Mouse (Mus musculus) CD4-positive helper T cell, adult 2 months (primary cell): Measurements from ENCODE around the gene Srsf4.

ENCODE experiments used
- DNase-seq: peaks from one replicate; pipeline ENCODE4 v3.0.0-alpha.2; 2012; ENCODE audit warnings: low read depth, missing footprints, low spot score

The Srsf4 gene

DNA sequence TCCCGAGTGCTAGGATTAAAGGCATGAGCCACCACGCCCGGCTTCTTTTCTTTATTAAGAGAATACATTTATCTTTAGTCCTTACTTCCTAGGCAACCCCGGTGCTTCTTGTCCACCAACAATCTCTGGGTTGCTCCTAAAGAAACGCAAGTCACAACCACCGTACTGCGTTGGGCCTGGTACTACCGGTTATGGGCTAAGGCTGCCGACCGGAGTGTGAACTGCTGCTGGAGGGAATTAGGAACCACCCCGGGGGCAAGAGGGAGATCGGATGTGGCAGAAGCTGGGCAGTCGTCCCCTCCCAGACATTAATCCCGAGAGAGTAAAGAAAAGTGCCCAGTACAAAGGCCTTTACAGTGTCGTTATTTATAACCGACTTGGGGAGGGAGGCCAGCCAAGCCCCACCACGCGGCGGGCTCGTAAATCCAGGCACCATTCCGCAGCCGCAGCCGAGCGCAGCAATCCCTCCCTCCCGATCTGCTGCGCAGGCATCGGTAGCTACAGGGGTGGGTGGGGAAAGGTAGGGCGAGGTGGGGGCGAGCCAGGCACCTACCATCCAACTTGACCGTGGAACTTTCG, 41.6 kb downstream of the Srsf4 start:
- no peak for DNase-seq

DNA sequence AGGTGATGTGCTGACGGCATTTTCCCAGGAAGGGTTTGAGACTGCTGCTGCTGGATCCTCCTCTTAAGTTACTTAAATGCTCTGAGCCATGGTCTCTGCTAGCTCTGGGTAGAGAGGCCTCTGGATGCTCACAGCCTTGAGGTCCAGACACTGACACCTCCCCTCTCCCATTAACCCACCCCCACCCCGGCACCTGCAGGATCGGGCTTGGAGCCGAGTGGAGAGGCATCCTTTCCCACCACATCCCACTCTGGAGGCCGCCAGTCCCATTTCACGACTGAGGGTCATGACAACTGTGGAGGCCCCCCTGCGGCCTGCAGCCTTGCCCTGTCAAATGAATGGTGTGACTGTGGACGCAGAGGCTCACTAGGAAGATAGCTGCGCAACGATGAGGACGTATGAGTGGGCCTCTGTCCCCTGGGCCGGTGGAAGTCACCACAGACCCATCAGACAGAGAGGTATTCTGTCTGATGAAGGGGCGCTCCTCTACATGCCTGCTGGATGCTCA, 42.5 kb downstream of the Srsf4 start:
- no peak for DNase-seq

DNA sequence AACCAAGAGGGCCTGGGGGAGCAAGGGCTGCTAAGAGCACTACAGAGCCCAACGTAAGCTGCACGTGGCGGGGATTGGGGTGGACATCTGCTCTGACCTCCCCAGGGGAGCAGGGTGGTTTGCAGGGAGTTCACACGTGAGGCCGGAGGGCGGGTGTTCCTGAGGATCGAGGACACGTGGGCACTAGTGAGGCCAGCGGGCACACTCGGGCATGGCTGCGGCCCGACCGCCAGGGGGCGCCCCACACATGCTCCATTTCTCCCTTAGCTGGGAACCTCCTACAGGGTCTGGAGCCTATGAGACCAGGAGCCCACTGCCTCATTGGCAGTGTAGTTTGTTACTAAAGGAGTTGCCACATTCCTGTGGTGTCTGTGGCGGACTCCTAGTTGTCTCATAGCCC, 43.0 kb downstream of the Srsf4 start:
- DNase-seq = peak; percentile 67

DNA sequence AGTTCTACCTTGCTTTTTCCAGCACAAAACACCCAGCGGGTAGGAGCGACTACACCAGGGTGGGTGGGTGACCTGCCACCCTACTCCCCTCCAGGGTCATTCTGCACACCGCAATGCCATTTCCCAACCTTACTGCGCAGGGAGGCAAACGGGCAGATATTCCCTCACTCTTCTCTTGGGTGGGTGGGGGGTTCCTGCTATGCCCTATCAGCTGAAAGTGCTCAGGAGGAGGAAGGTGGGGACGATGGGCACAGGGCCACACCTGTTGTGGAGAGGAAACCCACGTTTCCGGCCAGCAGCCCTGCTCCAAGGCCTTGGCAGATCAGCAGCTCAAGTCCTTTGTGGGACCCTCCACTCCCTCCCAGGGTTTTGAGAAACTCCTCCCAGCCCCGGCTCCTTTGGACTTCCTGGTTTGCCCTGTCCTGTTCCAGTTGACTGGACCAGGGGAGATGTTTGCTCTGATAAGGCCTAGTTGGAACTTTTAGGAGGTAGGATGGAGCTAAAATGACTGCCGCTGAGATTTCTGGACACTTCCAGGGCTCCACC, 43.7 kb downstream of the Srsf4 start:
- DNase-seq = no peak

DNA sequence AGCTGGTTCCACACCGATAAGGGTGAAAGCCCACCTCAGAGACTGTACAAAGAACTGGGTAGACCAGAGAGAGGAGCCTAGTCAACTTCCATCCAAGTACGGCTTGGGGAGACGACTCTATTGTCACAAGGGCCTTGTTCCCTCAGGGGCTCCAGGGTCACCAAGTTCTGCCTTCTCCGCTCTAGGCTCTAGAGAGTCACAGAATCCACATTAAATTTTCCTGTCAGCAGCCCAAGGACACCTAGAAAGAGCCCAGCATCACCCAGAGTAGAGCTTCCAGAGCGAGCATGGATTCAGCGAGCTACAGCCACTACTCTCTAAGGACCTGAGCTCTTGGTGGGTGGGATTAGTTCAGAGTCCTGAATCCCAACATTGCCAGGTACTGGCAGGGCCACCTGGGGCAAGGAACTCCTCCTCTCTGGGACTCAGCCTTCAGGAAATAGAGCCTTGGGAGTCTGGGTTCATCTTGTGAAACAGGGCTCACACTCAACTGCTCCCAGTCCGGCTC, 44.7 kb downstream of the Srsf4 start:
- no peak for DNase-seq

DNA sequence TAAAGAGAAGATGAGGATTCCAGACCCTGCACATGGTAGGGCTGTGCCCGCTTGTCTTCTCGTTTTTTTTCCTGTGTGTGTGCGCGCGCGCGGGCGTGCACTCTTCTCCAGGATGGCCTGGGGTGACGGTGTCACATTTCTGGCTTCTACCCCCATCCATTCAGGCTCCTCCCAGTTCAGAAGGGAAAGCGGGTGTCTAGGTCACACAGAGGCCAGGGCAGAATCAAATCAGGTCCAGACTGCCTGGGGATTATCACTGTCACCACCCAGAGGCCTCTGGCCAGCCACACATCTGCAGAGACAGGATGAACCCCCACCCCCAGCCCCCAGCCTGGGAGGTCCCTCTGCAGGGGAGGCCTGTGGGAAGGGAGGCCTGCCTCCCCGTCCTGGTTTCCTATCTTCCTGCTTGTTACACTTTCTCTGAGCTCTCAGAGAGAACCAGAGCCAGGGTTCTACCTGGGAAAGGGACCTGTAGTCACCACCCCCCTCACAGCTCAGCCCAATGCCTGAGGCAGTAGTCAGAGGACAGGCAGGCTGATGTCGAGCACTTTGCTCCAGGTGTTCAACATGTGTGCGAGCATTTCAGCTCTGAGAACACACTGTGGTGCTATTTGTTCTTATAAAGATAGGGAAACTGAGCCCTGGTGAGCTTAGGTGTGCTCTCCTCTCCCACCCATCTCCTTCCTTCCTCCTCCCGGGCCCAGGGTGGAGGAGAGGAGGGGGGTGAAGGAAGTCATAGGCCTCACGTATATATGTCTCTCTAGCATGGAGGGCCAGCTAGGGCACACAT, 45.5 kb downstream of the Srsf4 start:
- no peak for DNase-seq

DNA sequence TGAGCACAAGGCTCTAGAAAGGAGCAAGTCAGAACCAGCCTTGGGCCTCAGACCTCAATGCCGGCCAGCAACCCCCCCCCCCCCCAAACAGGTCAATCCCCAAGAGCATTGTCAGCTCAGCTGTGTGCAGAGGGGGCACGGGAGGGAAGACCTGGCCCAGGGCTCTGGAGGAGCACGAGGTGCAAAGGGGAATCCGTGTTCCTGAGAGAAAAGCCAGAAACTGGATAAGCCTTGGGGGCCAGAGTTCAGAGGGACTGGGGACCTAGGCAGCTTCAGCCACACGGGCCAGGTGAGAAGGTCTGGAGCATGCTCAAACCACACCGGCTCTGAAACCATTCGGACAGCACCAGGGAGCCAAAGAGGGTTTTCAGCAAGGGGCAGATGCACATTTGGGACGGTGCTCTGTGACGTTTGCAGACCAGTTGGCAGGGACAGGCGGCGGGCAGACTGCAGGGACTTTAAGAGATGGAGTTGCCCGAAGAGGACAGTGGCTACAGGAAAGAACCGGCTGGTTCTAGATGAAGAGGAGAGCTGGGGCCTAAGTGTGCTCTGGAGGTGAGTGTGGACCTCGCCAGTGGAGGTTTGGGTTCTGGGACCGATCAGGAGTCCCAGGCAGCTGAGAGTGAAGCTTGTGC, 46.2 kb downstream of the Srsf4 start:
- no peak for DNase-seq

DNA sequence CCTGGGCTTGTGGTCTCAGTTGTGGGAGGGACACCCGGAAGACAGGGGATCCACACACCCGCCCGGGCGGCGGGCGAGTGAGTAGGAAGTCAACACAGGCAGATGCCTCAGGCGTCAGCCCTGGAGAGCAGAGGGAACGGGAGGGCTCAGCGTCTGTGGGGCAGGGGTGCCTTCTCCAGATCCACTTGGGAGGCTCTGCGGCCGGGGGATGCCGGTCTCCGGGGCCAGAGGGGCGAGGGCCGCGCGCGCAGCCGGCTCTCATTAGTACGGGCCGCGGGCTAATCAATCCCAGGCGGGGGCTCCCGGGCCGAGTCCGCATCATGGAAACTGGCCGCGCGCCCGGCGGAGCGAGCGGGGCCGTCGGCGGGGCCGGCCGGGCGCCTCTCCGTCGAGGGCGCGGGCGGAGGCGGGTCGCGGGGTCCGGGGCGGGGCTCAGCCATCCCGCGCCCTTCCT, 46.8 kb downstream of the Srsf4 start:
- DNase-seq = peak; percentile 41

DNA sequence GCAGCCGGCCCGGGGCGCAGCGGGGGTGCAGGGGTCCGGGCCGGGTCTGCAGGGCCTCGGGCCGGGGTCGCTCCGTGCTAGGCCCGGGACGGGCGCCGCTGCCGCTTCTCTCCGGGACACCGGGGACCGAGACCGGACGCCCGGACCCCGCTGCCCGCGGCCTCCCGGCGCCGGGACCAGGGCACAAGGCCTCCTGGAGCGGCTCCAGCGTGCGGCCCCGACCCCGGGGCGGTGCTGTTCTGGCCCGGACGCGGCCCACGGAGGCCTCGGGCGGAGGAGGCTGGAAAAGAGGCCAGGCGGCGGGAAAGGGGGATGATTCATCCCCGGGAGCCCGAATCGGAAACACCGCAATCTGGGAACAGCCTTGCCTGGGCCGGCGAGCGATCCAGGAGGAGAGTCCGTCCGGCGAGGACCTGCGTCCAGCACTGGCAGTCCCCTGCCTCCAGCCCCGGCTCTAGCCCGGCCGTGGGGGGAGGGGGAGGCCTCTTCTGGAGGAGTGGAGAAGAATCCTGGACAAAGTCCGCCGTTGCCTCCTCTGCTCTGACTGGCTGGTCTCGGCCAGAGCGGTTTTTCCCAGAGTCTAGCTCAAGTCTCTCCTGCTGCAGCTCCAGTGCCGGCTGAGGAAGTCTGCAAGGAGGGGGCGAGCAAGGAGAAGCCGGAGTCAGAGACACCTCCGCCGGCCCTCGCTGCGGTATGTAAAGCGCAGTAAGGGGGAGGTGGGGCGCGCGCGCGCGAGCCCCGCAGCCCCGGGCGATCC, 47.4 kb downstream of the Srsf4 start:
- DNase-seq = peak; percentile 22

DNA sequence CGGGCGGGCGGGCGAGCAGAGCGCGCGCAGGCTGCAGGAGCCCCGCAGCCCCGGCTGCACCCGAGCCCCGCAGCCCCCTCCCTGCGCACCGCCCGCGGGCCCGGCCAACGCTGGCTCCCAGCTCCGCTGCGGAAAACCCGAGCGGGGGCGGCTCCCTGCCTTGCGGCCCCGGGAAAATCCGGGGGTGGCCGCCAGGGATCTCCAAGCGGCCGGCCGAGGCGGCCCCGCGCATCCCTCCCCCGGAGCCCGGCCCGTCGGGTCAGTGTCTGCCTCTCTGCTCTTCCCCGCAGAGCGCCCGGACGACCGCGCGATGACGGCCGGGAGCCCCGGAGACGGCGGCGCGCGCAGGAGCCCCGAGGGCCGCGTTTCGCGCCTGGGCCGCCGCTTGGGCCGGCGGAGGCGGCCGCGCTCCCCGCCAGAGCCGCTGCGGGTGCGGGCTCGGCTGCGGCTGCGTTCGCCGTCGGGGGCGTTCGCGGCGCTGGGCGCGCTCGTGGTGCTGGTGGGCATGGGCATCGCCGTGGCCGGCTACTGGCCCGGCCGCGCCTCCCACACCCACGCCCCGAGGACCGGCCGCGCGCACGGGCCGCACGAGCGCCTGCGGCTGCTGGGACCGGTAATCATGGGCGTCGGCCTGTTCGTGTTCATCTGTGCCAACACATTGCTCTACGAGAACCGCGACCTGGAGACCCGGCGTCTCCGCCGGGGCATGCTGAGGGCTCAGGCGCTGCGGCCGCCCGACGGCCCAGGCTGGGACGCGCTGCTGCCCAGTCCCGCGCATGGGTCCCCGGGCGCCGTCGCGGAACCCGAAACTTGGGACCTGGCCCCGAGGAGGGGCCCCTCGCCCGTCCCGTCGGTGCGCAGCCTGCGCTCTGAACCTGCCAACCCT, 48.3 kb downstream of the Srsf4 start, which contains the start of gene Tmem200b:
TSS of gene Tmem200b (plus strand) at position 311 of the 886 bp plus-strand sequence.
- DNase-seq = peak; percentile 20

DNA sequence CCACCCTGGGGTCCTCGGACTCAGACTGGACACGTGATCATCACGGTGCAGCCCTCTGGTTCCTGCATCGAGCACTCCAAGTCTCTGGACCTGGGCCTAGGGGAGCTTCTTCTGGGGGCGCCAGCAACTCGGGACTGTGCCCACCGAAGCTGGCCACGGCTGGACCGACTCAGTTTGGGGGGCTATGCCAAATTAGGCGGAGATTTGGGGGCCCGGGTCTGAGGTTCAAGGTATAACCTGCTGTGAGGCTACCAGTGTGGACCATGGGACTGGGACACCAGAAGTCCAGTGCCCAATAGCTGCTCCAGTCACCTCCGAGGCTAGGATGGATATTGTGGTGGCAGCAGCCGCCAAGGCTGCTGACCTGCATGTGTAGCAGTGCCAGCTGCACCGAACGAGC, 49.0 kb downstream of the Srsf4 start:
- DNase-seq = no peak

DNA sequence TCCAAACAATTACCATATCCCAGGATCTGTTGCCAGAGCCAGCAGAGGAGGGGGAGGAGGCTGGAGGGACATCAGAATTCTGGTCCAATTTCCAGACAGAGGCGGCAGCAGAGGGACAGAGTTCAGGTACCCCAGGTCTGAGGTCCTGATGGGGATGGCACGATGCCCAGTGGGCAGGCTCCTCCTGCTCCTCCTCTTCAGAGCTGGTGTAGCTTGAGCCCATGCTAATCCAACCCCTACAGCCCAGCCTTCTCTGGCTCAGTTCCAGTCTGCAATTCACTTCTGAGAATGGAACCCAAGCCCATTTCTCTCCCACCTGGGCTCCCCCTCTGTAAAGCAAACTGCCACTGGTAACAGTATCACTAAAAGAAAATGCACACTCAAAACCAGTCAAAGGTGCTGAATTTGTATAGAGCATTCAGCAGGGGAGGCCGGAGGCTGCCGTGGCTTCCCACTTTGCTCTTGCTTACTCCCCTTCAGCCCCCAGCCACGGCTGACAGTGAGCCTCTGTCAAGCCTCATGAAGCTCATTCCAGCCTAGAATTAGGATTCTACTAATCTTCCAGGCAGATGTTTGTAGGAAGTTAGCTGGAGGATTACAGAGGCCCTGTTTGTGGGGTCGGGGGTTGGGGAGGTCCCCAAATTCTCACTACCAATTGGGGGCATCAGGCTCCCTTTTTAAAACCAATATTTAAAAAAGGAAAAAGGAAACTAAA, 50.8 kb downstream of the Srsf4 start:
- no peak for DNase-seq

DNA sequence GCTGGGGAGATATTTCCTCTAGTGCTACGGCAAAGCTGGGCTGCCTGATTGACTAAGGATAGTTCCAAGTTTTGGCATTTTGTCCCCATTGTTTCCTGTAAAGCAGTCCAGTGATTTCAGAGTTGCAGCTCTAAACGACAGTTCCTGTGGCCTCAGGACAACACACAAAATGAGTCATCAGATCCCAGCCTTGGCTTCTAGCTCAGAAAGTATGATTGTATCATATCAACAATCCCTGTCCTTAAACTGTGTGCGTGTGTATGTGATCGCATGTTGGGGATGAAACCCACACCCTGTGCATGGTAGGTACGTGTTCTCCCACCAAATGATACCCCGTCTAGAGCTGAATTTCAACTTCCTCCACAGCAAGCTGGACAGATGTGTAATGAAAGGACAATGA, 55.7 kb downstream of the Srsf4 start:
- no peak for DNase-seq

DNA sequence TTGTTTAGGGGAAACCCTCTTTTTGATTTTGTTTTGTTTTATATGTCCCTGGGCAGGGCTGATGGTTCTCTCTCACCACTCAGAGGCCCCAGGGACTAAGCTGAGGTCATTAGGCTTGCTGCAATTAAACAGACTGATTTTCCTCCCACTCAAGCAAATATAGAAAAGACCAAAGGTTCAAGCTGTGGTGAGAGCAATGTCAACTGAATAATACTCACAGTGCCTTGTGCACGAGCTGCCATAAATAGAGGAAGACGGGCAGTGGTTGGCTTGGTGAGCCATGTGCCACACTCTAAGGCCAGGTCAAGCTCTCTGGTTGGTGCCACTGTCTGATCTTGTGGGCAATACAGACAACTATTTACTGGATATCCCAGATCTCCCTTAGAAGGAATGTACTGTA, 66.0 kb downstream of the Srsf4 start:
- no peak for DNase-seq

DNA sequence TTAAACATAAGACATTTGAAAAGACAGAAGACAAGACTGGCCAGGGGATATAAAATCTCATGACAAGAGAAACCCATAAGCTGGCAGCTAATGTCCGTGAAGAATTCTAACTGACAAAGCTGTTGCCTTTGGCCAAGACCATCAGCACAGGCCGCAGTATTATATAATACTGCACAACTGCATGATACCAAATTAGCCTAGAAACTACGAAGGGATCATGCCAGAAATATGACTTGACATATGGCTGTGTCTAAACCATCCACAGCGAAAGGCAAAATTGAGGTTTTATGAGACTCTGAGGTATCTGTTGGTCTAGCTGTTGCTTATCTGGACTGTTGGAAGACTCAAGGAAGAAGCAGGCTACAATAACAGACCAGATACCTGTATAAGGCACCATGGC, 67.4 kb downstream of the Srsf4 start:
- DNase-seq = no peak

DNA sequence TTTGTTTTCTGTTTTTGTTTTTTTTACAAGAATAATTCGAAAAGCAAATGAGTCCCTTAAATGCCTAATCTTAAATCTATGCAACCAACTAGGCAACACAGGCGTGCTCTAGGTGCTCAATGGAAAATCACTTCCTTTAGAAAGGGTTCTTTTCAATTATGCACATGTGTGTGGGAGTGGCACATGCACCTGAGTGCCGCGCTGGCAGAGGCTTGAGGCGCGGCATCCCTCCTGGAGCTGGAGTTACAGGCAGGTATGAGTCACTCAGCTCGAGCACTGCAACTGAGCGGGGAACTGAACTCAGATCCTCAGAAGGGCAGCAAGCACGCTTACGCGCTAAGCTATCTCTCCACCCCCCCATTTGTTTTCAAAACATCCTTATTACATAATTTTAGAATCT, 74.4 kb downstream of the Srsf4 start:
- DNase-seq = no peak

DNA sequence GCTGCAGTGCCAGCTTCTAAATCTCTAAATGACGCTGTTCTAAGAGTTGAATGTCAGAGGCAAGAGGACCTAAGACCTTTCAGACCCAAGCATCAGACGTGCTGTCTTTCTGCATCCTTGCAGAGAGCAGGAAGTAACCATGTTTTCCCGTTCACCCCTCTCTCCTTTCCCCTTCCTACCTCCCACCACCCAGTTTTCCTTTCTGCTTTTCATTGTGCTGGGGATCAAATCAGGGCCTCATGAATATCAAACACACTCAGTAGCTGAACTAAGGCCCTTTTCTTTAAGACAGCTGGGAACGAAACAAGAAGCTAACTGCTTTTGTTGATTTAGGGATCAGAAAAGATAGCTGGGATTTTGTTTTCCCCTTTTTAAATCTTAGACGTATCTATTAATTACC, 76.5 kb downstream of the Srsf4 start:
- DNase-seq = no peak

DNA sequence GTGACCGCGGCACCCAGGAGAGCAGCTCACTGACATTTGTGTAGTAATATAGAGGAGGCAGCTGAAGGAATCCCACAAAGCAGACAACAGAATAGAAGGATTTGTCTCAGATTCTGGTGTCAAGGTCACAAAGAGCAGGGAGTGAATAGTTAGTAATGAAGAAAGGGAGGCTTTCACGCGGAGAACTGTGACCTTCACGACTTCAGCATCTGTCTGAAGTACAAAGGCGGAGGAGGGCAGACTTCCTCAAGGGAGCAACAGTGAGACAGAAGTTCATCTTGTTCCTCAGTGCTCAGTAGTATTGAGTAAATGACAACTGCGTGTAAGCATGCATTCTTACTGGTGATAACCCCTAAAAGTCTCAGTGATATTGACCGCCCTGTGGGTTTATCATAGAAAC, 77.2 kb downstream of the Srsf4 start:
- no peak for DNase-seq
